Mouse (Mus musculus): Measurements from ENCODE around the gene Mlph. TPM values are rescaled to one million over a fixed set of nuclear protein-coding genes. Genes with fewer than 3 reads are reported as not detected.

The Mlph gene
- polyA plus RNA-seq (2012; rRNA removed; ENCODE audit: low replicate concordance) = 10.7 and 24.0 TPM in 2 replicates

DNA sequence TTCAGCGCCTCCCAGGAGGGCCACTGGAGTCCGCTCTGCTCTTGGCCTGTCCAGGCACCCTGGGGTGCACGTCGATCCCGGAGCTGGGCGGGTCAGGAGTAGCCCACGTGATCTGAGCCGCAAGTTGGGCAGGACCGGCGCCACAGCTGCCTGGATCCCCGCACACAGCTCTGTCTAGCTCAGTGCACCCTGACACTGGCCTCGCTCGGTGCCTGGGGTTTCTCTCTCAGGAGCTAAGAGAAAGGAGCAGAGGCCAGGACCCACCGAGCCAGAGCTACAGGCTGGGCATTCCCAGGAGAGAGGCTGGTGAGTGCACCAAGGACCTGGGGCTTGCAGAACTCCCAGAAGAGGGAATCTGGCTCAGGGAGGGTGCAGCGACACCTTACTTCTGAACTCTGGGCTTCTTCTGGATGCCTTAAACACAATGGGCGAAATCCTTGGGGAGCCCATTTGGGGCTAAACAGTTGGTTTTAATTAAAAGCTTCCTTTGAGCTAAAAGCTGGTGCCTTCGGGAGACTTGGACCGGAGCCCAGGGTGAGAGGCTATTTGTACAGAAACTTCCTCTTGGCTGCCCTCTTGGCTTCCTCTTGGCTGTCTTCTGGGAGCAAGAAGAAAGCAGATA is at the start of gene Mlph:
Gene Mlph, plus strand, starts transcription at position 138 of the 622 bp plus-strand sequence.

GRCm38 (mm10) chr1:90952808-90953207 is 37.9 kb downstream of the Mlph start, which contains the start of gene Prlh:
Gene Prlh, plus strand, starts transcription at chr1:90953108.

DNA sequence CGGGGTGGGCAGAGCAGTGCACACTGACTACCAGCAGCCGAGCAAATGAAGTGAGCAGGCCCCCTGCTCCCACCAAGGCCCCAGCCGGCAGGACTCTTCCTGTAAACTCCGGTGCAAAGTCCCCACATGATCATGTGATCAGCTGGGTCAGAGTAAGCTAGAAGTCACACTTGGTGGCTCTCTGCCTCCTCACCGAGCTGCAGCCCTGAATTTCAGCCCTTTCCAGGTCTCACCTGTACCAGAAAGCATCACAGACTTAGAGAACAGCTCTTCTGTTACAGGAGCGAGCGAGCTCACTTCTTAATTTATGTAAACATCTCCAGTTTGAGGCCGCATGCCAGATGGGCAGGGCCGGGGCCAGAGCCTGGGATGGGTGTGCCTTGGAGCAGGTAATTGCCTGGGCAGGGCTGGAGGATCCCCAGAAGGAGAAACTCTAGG is 54.5 kb downstream of the Mlph start, which contains the start of gene Rab17:
Gene Rab17, minus strand, starts transcription at position 315 of the 438 bp plus-strand sequence.

DNA sequence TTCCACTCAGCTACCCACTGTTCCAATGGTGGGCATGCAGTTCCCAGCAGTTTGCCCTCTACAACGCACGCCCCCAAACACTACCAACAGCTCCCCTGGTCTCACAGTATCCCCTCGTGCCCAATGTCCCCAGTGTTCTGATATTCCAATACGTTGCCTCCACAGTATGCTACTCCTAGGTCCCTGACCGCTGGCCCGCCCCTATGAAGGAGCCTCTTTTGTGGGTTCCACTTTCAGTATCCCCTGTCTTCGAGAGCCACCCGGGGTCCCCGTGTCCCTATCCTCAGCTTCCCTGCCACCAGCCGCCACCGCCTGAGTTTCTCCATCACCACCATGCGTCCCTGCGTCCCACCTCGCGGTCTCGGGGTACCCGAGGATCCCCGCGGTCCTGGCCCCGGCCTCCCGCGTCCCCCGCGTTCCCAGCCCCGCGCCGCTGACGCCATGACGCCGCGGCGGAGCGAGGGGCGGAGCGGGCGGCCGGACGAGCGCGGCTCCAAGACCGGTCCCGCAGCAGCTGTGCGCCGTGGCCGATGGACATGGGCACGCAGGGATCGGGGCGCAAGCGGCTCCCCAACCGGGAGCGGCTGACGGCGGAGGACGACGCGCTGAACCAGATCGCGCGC is 83.5 kb downstream of the Mlph start, which contains the start of gene Lrrfip1:
Gene Lrrfip1, plus strand, starts transcription at position 470 of the 623 bp plus-strand sequence.

Other genes starting within 250 kb of the Mlph start
- gene Col6a3, start 71.1 kb upstream of the Mlph start, polyA plus RNA-seq (2012; rRNA removed; ENCODE audit: low replicate concordance) = 10.7 and 17.0 TPM in 2 replicates
- not detected in 2 replicates for gene Prlh, start 38.0 kb downstream of the Mlph start, polyA plus RNA-seq (2012; rRNA removed; ENCODE audit: low replicate concordance)
- gene Rab17, start 54.6 kb downstream of the Mlph start, polyA plus RNA-seq (2012; rRNA removed; ENCODE audit: low replicate concordance) = 15.7 and 37.3 TPM in 2 replicates
- gene Lrrfip1, start 83.7 kb downstream of the Mlph start, polyA plus RNA-seq (2012; rRNA removed; ENCODE audit: low replicate concordance) = 5.8 and 6.2 TPM in 2 replicates
- not detected in 2 replicates for gene Rbm44, start 230.0 kb downstream of the Mlph start, polyA plus RNA-seq (2012; rRNA removed; ENCODE audit: low replicate concordance)